Mouse (Mus musculus) R1 (cell line): Measurements from ENCODE around the gene Fam92a.
A peak's percentile ranks its signal among the peaks of the same experiment; 100 is the strongest.
"Not testable (repeated sequence)": the region's sequence is repeated elsewhere in the genome, so short reads cannot be mapped to it uniquely, and the experiment has no call there.

Experiments used
- DNase-seq: peaks from one replicate; pipeline ENCODE4 v3.0.0-alpha.2; 2018; ENCODE audit warnings: low read depth, low spot score

Gene Fam92a

GRCm38 (mm10) chr4:12171318-12172091 lies at the start of gene Fam92a:
TSS of gene Fam92a (minus strand) at chr4:12172015.
- peak; percentile 73 for DNase-seq

- no peak for DNase-seq
Measured at GRCm38 (mm10) chr4:12178992-12179391, 7.2 kb upstream of the Fam92a start.

- DNase-seq, result no peak
Measured at GRCm38 (mm10) chr4:12170986-12171317, 863 bp downstream of the Fam92a start.

GRCm38 (mm10) chr4:12147660-12148059 lies 24.2 kb downstream of the Fam92a start:
- no peak for DNase-seq

- DNase-seq, result not testable (repeated sequence)
Measured at GRCm38 (mm10) chr4:12141516-12141915, 30.3 kb downstream of the Fam92a start.

- DNase-seq, result peak; percentile 13
Measured at GRCm38 (mm10) chr4:12140592-12141062, 31.2 kb downstream of the Fam92a start.

GRCm38 (mm10) chr4:12140141-12140567 lies 31.7 kb downstream of the Fam92a start, which contains the start of gene Rbm12b1:
TSS of gene Rbm12b1 (plus strand) at chr4:12140264.
- peak; percentile 94 for DNase-seq
